Mouse (Mus musculus): ENCODE measurements around the gene Lifr. TPM values are rescaled to one million over a fixed set of nuclear protein-coding genes. Genes with fewer than 3 reads are reported as not detected.

Gene Lifr
- total RNA-seq, 2 experiments from 2014 or later, result 49.9 to 61.3 TPM

DNA sequence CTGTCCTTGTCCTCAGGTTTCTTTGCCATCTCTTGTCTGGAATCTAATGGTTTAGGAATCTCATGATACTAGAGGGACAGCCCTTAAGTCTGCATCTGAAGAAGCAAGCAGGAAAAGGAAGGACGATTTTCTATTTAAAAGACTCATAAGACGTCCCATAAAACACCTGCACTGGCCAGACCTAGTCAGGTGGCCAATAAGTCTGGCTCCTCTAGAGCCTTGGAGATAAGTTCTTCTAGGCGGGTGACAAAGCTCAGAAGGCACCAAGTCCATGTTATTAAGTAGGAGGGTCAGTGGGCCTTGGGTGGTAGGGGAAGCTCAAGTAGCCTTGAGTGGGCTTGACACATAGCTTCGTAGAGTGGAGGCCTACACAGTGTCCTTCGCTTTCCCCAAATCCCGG, 67.2 kb downstream of the Lifr start:
- DNase-seq, result no peak

DNA sequence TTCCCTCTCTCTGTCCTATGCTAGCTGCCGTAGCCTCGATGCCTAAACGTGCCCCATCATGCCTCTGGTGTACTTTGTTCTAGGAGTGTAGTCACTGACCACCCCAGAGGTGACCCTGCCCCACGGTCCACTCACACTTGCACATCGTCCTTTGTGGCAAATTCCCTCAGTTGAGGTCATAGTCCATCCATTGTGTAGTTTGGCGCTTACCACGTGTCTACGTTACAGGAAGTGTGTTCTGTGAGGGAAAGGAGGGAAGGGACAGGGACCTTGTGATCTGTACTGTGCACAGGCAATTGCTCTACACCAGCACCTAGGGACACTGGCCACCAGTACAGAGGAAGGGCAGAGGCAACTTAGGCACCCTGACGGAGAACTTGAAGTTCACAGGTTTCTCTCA, 69.5 kb downstream of the Lifr start:
- no peak for DNase-seq

DNA sequence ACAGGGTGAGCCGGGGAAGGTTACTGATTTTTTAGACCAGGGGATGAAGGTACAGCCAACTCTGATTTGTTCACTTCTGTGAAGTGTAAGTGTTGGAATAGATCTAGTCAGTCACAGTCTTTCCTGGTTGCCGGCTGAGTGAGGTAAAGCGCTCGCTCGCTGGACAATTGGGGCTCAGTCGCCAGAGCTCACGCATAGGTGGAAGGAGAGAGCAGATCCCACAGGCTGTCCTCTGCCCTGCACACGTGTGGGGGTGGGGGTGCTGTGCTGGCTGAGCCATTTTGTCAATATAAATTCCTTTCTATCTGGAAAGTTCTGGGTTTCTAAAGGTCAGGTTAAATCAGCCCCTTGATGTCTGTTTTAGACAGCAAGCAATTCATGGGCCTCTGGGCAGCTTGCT, 69.9 kb downstream of the Lifr start:
- DNase-seq, result no peak

DNA sequence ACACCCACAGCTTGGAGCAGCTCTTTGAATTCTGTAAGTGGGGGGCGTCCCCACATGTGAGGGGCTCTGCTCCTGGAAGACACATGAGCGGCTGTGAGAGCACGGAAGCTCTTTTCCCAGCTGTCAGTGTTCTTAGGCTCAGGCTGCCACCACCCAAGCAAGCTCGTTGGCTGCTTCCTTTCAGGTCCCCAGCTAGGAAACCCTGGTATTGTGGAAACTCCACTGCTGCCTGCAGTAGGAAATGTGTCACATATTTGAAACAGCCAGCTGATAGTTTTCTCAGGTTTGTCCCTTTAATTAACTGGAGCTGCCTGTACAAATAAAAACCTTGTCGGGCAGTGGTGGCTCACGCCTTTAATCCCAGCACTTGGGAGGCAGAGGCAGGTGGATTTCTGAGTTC, 73.4 kb downstream of the Lifr start:
- DNase-seq, result peak in 1 of 2 experiments; percentile 40

GRCm38 (mm10) chr15:7166735-7167134, 76.3 kb downstream of the Lifr start:
- no peak for DNase-seq

GRCm38 (mm10) chr15:7167238-7167905, 77.0 kb downstream of the Lifr start:
- DNase-seq, result no peak

DNA sequence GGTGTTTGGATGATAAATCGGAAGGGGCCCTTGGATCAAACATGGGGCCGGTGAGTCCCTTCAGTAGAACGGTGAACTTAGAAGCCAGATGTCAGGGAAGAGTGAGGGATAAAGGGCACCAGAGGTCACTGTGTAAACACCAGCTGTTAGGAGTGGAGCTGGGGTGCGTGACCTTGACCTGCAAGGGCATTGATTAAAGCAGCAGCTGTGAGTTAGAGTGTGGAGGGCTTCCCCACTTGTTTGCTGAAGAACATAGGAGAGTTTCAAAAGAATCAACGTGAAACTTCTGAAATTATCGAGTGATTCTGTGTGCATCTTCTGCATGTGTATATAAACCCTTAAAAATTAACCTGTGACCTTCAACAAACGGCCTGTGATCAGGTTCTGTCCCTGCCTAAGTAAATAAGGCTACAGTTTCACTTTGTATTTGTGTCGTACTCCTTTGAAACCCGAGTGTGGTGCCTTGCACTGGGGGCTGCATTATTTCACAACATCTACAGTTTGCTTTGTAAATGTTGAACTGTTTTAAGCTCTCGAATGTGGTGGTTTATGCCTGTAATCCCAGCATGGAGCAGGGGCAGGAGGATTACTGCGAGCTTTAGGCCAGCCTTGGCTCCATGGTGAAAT, 77.6 kb downstream of the Lifr start:
- DNase-seq, result no peak

DNA sequence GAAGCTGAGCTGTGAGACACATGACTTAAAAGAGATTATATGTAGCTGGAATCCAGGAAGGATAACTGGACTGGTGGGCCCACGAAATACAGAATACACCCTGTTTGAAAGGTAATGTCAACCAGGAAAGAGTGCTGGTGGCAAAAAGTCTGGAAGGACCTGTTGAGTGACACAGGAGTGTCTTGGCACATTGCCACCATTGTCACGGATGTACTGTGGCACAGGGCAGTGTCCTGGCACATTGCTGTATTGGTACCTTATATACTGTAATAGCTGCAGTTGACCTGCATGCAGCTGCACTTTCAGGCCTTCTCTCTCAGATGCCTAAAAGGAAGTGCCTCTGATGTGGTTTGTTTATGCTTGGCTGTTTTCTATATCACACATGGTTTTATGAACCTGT, 82.5 kb downstream of the Lifr start:
- peak; percentile 72 to 80 for DNase-seq

DNA sequence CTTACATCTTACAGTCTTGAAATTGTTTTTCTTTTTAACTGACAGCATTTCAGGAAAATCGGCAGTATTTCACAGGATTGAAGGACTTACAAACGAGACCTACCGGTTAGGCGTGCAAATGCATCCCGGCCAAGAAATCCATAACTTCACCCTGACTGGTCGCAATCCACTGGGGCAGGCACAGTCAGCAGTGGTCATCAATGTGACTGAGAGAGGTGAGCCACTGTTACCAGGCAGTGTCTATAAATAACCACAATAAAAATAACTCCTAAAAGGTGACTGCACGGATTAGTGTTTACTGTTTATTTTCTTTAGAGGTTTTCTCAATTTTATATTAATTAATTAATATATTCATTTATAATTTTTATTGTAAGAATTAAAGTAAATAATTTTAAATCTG, 82.9 kb downstream of the Lifr start:
- DNase-seq, result peak in 1 of 2 experiments; percentile 55

DNA sequence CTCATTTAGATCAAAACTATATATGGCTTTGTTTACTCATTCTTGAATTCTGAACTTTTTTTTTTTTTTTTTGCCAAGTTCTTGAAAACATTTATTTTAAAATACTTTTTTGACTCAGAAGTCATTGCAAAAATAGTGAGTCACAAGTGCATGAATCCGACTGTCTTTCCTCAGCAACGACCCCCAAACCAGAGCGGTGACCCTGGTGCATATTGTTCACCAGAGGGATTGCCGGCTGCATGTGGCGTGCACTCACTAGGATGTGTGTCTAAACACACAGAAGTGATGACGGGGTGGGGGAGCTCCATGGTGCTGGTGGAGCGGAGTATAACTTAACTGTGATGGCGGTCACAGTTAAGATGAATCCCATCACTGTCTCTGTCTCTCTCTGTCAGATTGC, 83.4 kb downstream of the Lifr start:
- DNase-seq, result no peak

- no peak for DNase-seq
Measured at GRCm38 (mm10) chr15:7180576-7180975, 90.2 kb downstream of the Lifr start.

DNA sequence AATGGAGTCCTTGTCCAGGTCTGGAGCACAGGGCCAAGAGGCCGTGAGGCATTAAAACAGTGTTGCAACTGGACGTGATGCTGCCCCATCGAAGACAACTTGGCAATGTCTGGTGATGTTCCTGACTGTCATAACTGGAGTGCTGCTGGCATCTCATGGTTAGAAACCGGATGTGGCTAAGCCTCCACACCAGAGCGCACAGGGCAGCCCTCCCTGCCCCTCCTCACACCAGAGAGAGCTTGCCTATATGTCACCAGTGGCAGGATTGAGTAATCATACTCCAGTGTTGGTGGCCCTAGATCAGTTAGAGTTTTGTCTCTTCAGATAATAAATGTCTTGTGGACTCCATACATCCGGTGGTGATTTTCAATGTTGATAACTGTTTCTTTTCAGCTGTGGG, 97.3 kb downstream of the Lifr start:
- DNase-seq, result no peak

DNA sequence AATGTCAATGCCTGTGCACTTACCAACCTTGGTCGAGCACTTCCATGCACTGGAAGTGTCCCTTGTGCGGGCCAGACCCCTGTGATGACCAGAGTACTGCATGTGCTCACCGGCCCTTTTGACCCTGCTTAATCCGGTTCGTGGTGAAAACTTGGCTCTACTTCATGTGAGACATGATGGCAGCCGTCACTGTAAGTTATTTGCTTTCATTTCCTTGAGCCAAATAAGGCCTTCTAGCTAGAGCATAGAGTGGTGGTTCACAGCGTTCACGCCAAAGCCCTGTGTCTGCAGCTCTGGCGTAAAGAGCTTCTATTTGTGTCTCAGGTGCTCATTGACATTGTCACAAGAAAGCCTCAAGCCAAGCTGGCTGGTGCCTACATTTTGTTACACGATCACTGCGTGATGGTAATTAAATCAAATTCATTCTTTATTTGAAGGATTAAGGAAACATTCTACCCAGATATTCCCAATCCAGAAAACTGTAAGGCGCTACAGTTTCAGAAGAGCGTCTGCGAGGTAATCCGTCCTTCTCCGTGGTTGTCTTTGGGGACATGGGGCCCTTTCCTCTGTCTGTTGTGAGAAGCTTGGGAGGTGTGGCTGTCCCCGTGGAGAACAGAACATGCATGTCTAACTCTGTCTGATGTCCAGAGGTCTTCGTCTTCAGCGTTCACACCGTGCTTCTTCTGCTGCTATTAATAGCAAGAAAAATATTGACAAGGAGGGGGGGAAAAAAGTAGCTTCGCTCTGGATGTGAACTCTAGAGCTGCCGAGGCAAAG, 99.5 kb downstream of the Lifr start:
- DNase-seq, result peak; percentile 63 to 80

- no peak for DNase-seq
Measured at GRCm38 (mm10) chr15:7191074-7191473, 100.7 kb downstream of the Lifr start.

- DNase-seq, result no peak
Measured at GRCm38 (mm10) chr15:7192582-7192981, 102.2 kb downstream of the Lifr start.

GRCm38 (mm10) chr15:7194147-7194720, 103.8 kb downstream of the Lifr start:
- DNase-seq, result no peak

GRCm38 (mm10) chr15:7194748-7195221, 104.4 kb downstream of the Lifr start:
- DNase-seq, result no peak

DNA sequence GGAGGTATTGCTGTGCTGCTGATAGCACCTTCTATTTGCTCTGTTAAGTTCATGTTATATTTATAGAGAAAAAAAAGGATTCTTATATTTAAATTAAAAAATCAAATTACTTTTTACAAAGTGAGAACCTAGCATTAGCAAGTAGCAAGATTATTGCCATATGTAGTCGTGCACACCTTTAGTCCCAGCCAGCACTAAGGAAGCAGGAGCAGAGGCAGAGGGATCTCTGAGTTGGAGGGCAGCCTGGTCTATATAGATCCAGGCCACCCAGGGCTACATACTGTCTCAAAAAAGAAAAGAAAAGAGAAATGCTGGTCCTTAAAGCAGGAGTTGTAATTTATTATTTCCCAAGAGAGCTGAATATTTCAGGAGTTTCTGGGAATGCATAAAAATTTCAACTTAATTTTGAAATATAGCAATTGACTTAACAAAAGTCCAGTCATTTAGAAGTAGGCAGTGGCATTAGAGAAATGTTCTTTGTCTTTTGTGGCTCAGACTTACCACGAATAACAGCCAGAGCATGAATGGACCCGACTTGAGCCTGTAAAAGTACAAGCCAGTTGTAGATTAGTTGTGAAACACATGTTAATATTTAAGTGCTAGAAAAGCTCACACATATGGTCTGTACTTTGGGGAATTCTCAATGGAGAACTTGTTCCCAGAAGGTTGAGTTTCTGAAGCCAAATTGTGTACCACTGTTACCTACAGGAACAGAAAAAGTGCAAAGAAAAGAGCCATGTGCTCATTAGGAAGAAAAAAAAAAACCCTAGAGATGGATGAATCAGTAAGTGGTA, 107.4 kb downstream of the Lifr start:
- no peak for DNase-seq

GRCm38 (mm10) chr15:7198816-7199215, 108.4 kb downstream of the Lifr start:
- no peak for DNase-seq

GRCm38 (mm10) chr15:7200286-7200685, 109.9 kb downstream of the Lifr start:
- DNase-seq, result no peak

GRCm38 (mm10) chr15:7201421-7202380, 111.3 kb downstream of the Lifr start:
- peak in 1 of 2 experiments; percentile 35 for DNase-seq

Data from heart, adult 18-20 months (tissue).